Mouse (Mus musculus) kidney, adult 2 months (tissue): ENCODE results near the gene Zmym4.

Experiments
- CTCF ChIP-seq: fragments of 200-500 bp; conservative IDR thresholded peaks from 2 replicates; pipeline ENCODE4 v1.5.1; 2011; ENCODE audit warnings: low read depth, mild to moderate bottlenecking, control low read depth, low read length, moderate library complexity, mixed read lengths; ENCODE audit not compliant: insufficient read depth, insufficient read length
- POLR2A ChIP-seq: fragments of 200-500 bp; IDR thresholded peaks from one replicate; pipeline ENCODE4 v1.6.1; 2011; ENCODE audit warnings: low read depth, low read length, control low read depth

GRCm38 (mm10) chr4:126992356-126992755, 24.4 kb upstream of the Zmym4 start:
- TF ChIP-seq CTCF: no peak; the same call in 1 of the 2 replicates
- TF ChIP-seq POLR2A: no peak
